Comparison of ENCODE assay signal across 17 mouse cellular contexts in genomic region chr6:82736626-82737600, GRCm38 (mm10). TPM values are rescaled to one million over a fixed set of nuclear protein-coding genes. Genes with fewer than 3 reads are reported as not detected.
DNase-seq lines count a peak whose midpoint lies in the region; ATAC-seq lines count a peak whose summit lies in the region.
"Had no signal": no experiment of that assay in that cellular context is flagged by ENCODE, and none has a peak within 500 bp of the region (broad histone marks: within the 10 kb centered on the region; RNA-seq: fewer than 3 reads in every experiment).

No protein-coding gene starts in this region.

- H3K27ac ChIP-seq in hindbrain, embryonic 16.5 days (ENCODE audit: low read depth, low read length): no peak overlapping the region
- no peak overlapping the region for H3K27ac ChIP-seq in hindbrain, embryonic 10.5 days

- DNase-seq in hindbrain, embryonic 10.5 days (ENCODE audit: low spot score): no peak
- DNase-seq in layer of hippocampus, postnatal 10 days (ENCODE audit: low spot score in 2 of 2): peak; percentile 25 to 47
- DNase-seq in layer of hippocampus, adult 8-10 months (ENCODE audit: low spot score in 2 of 2): no peak
- DNase-seq in right cerebral cortex, adult 18-20 months: peak; percentile 14
- DNase-seq in right cerebral cortex, postnatal 4 days: no peak
- DNase-seq in natural killer cell, adult 2 months (ENCODE audit: low spot score in 2 of 2): no peak
- DNase-seq: adrenal gland, postnatal 36 days; cerebellum, adult 9-10 months; gastrocnemius, postnatal 25 days; heart, postnatal 10 days; kidney, adult 8-10 months; liver; liver, postnatal 0 days; lung, postnatal 14 days; thymus, adult 18-20 months had no signal

- H3K36me3 ChIP-seq in hindbrain, embryonic 16.5 days (ENCODE audit: control insufficient read depth, insufficient read depth, low read length): no peaks in the 10 kb centered on the region
- peaks cover 82% of the 10 kb centered on the region for H3K36me3 ChIP-seq in hindbrain, embryonic 10.5 days

- peak; percentile 25; the same call in 1 of the 2 replicates for ATAC-seq in hindbrain, embryonic 16.5 days
- ATAC-seq: liver, postnatal 0 days had no signal

- no peaks in the 10 kb centered on the region for H3K9me3 ChIP-seq in hindbrain, embryonic 16.5 days (ENCODE audit: control insufficient read depth, low read length)
- no peaks in the 10 kb centered on the region for H3K9me3 ChIP-seq in hindbrain, embryonic 10.5 days
- H3K9me3 ChIP-seq: megakaryocyte, embryonic 14.5 days had no signal

- H3K9ac ChIP-seq in hindbrain, embryonic 16.5 days (ENCODE audit: low read depth, low read length): no peak overlapping the region; the same call in 1 of the 2 replicates
- H3K9ac ChIP-seq: liver, postnatal 0 days had no signal

- H3K4me2 ChIP-seq in hindbrain, embryonic 16.5 days (ENCODE audit: low read length): no peak overlapping the region

- H3K4me1 ChIP-seq in hindbrain, embryonic 16.5 days (ENCODE audit: control insufficient read depth, insufficient read depth, low read depth, low read length): no peaks in the 10 kb centered on the region
- H3K4me1 ChIP-seq in hindbrain, embryonic 10.5 days (replicated peaks): no peaks in the 10 kb centered on the region

- no peak overlapping the region for H3K4me3 ChIP-seq in hindbrain, embryonic 16.5 days (ENCODE audit: low read length)
- no peak overlapping the region for H3K4me3 ChIP-seq in hindbrain, embryonic 10.5 days
- H3K4me3 ChIP-seq: megakaryocyte, embryonic 14.5 days had no signal

- H3K27me3 ChIP-seq in hindbrain, embryonic 16.5 days (replicated peaks; ENCODE audit: control insufficient read depth, insufficient read depth, low read length): no peaks in the 10 kb centered on the region; the same call in 1 of the 2 replicates
- no peaks in the 10 kb centered on the region for H3K27me3 ChIP-seq in hindbrain, embryonic 10.5 days (ENCODE audit: insufficient read depth, poor library complexity, severe bottlenecking)
- H3K27me3 ChIP-seq: megakaryocyte, embryonic 14.5 days had no signal

- 72% methylated on average over 25 of the region's 25 CpGs for WGBS in hindbrain, embryonic 16.5 days
- 85% methylated on average over 25 of the region's 25 CpGs for WGBS in hindbrain, embryonic 10.5 days

RNA-seq across cellular contexts. Expression of gene Pole4, which starts 31.7 kb away (rescaled TPM):
- polyA plus RNA-seq in hindbrain, embryonic 16.5 days (2015; fragmentation: Nextera tagmentation; extraction: Ambion mirVana): 124 and 141 TPM in 2 replicates
- 87.5 and 93.5 TPM in 2 replicates for polyA plus RNA-seq in hindbrain, embryonic 10.5 days (2016; fragmentation: Nextera tagmentation; extraction: Ambion mirVana)
- 10 to 100 TPM; 52.3 to 60.0 TPM for total RNA-seq in layer of hippocampus, postnatal 10 days (2021)
- total RNA-seq in layer of hippocampus, adult 8-10 months (2022): 10 to 100 TPM; 34.6 to 40.3 (median 37.5) TPM

RNA-seq across cellular contexts. Expression of gene Hk2, which starts 37.3 kb away (rescaled TPM):
- polyA plus RNA-seq in hindbrain, embryonic 16.5 days (2015; fragmentation: Nextera tagmentation; extraction: Ambion mirVana): 3.4 and 4.4 TPM in 2 replicates
- polyA plus RNA-seq in hindbrain, embryonic 10.5 days (2016; fragmentation: Nextera tagmentation; extraction: Ambion mirVana): 18.7 and 32.0 TPM in 2 replicates
- total RNA-seq in layer of hippocampus, postnatal 10 days (2021): 10 to 100 TPM; 10.6 to 13.0 TPM
- total RNA-seq in layer of hippocampus, adult 8-10 months (2022): 10 to 100 TPM in 2 of 4 experiments, 1 to 10 TPM in 2; 5.6 to 14.4 (median 9.6) TPM

Comparison
In these comparisons a context has a peak if more than half of its experiments do, and no peak if none do; other contexts are left out.
1. DNase-seq: peak in layer of hippocampus, postnatal 10 days (2 of 2) and right cerebral cortex, adult 18-20 months (single experiment); none in hindbrain, embryonic 10.5 days (single experiment), layer of hippocampus, adult 8-10 months (0 of 2), right cerebral cortex, postnatal 4 days (single experiment) and natural killer cell, adult 2 months (0 of 2).